ENCODE assay signal across 8 mouse cellular contexts in genomic region chr12:116486404-116486730, GRCm38 (mm10). TPM values are rescaled to one million over a fixed set of nuclear protein-coding genes. Genes with fewer than 3 reads are reported as not detected.
DNase-seq lines count a peak whose midpoint lies in the region; ATAC-seq lines count a peak whose summit lies in the region.

No protein-coding gene starts in this region.

- DNase-seq in right cerebral cortex, postnatal 4 days, result peak; percentile 17
- no peak for DNase-seq in right cerebral cortex, postnatal 36 days (ENCODE audit: low spot score in 2 of 2)
- no peak for DNase-seq in frontal cortex, postnatal 36 days (ENCODE audit: low spot score in 2 of 2)
- DNase-seq in cerebellum, adult 11-12 months, result no peak
- DNase-seq in urinary bladder, postnatal 10 days (ENCODE audit: low spot score), result no peak

- H3K27me3 ChIP-seq in heart, embryonic 16.5 days (ENCODE audit: control insufficient read depth, insufficient read depth, low read length), result peaks cover 6% of the 10 kb centered on the region; the same call in 1 of the 2 replicates
- peaks cover 31% of the 10 kb centered on the region for H3K27me3 ChIP-seq in liver, embryonic 16.5 days (ENCODE audit: control insufficient read depth, insufficient read depth, low read depth, low read length)
- H3K27me3 ChIP-seq in stomach, embryonic 15.5 days (replicated peaks), result peaks cover 7% of the 10 kb centered on the region; the same call in 1 of the 2 replicates

- no peak overlapping the region for H3K27ac ChIP-seq in heart, embryonic 16.5 days (ENCODE audit: low read length)
- H3K27ac ChIP-seq in liver, embryonic 16.5 days (ENCODE audit: low read length), result no peak overlapping the region
- H3K27ac ChIP-seq in stomach, embryonic 15.5 days, result peak overlapping the region; percentile 44; the same call in 1 of the 2 replicates

- H3K4me3 ChIP-seq in heart, embryonic 16.5 days (ENCODE audit: low read length), result peak overlapping the region; percentile 59
- peak overlapping the region; percentile 51 for H3K4me3 ChIP-seq in liver, embryonic 16.5 days (ENCODE audit: low read depth, low read length)
- H3K4me3 ChIP-seq in stomach, embryonic 15.5 days (replicated peaks), result peak overlapping the region; percentile 62

- peaks cover 5% of the 10 kb centered on the region for H3K4me1 ChIP-seq in heart, embryonic 16.5 days (ENCODE audit: control insufficient read depth, insufficient read depth, low read length)
- H3K4me1 ChIP-seq in liver, embryonic 16.5 days (ENCODE audit: control insufficient read depth, low read depth, low read length), result peaks cover 10% of the 10 kb centered on the region
- H3K4me1 ChIP-seq in stomach, embryonic 15.5 days, result 0 out of 2 replicates have a peak, but pooled peaks cover 9% of the 10 kb centered on the region

- H3K36me3 ChIP-seq in heart, embryonic 16.5 days (ENCODE audit: control insufficient read depth, insufficient read depth), result no peaks in the 10 kb centered on the region
- no peaks in the 10 kb centered on the region for H3K36me3 ChIP-seq in liver, embryonic 16.5 days (ENCODE audit: control insufficient read depth, insufficient read depth)
- H3K36me3 ChIP-seq in stomach, embryonic 15.5 days, result no peaks in the 10 kb centered on the region

- WGBS in heart, embryonic 16.5 days, result 6% methylated on average over 10 of the region's 10 CpGs
- 6% methylated on average over 10 of the region's 10 CpGs for WGBS in liver, embryonic 16.5 days (ENCODE audit: insufficient replicate concordance)
- WGBS in stomach, embryonic 15.5 days, result 4% methylated on average over 10 of the region's 10 CpGs

- H3K9ac ChIP-seq in heart, embryonic 16.5 days (ENCODE audit: low read length), result no peak overlapping the region
- H3K9ac ChIP-seq in liver, embryonic 16.5 days (ENCODE audit: low read depth, low read length), result no peak overlapping the region
- no peak overlapping the region for H3K9ac ChIP-seq in stomach, embryonic 15.5 days

- no peak for ATAC-seq in heart, embryonic 16.5 days (replicated peaks; ENCODE audit: extremely low read depth, insufficient read depth, low FRiP score)
- ATAC-seq in liver, embryonic 16.5 days (ENCODE audit: low read depth), result no peak
- ATAC-seq in stomach, embryonic 15.5 days (ENCODE audit: insufficient read depth, low FRiP score, low read depth), result no peak

- H3K9me3 ChIP-seq in heart, embryonic 16.5 days (replicated peaks; ENCODE audit: control insufficient read depth, low read length), result no peaks in the 10 kb centered on the region
- no peaks in the 10 kb centered on the region for H3K9me3 ChIP-seq in liver, embryonic 16.5 days (replicated peaks; ENCODE audit: control insufficient read depth, low read length)
- H3K9me3 ChIP-seq in stomach, embryonic 15.5 days, result no peaks in the 10 kb centered on the region

- H3K4me2 ChIP-seq in heart, embryonic 16.5 days (ENCODE audit: low read depth, low read length), result peak overlapping the region; percentile 97
- peak overlapping the region; percentile 69 for H3K4me2 ChIP-seq in liver, embryonic 16.5 days (ENCODE audit: low read depth, low read length)
- peak overlapping the region; percentile 99 for H3K4me2 ChIP-seq in stomach, embryonic 15.5 days

RNA-seq across cellular contexts. Expression of gene Ptprn2, which starts 0.8 kb away (rescaled TPM):
- polyA plus RNA-seq in heart, embryonic 16.5 days (2015; fragmentation: Nextera tagmentation; extraction: Ambion mirVana), result 0.07 and 0.12 TPM in 2 replicates
- polyA plus RNA-seq in liver, embryonic 16.5 days (2015; fragmentation: Nextera tagmentation; extraction: Ambion mirVana), result 0.07 TPM in 1 of 2 replicates, not detected in the other
- polyA plus RNA-seq in stomach, embryonic 15.5 days (2015; fragmentation: Nextera tagmentation; extraction: Ambion mirVana), result 3.7 and 4.7 TPM in 2 replicates
